Mouse (Mus musculus): ENCODE measurements around the gene Myrf. TPM values are rescaled to one million over a fixed set of nuclear protein-coding genes. Genes with fewer than 3 reads are reported as not detected.
A peak's percentile ranks its signal among the peaks of the same experiment; 100 is the strongest.

Myrf gene
- polyA plus RNA-seq, 1 experiment: 65.5 TPM

DNA sequence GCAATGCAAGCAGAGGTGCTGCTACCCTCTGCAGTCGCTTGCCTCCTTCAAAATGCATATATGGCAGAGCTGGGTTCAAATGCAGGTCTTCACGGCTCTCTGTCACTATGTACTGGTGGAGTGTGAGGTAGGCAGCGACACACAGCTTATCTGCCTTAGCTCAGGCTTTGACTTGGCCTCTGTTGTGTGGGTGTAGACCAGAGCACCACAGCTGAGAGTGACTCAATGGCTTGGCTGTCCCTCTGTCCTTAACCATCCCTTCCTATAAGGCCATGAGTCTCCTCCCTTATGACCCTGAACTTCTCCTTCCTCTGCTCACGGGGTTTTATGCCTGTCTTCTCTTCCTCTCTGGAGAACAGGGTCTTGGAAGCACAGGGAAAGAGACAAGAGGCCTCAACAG lies 29.7 kb downstream of the Myrf start:
- 74% methylated on average over 4 of the region's 4 CpGs for WGBS
- H3K36me3 ChIP-seq (ENCODE audit: control insufficient read depth, insufficient read depth, low read length): peaks cover 57% of the 10 kb centered on the region
- H3K4me3 ChIP-seq (ENCODE audit: low read depth, low read length): no peak overlapping the region
- no peak overlapping the region for H3K27ac ChIP-seq (ENCODE audit: insufficient read depth, low read depth, low read length)
- TF ChIP-seq CTCF (IDR thresholded peaks at IDR 0.05; ENCODE audit: extremely low read depth, insufficient read length, insufficient replicate concordance, low read depth, low read length) (no peak), POLR2A (IDR thresholded peaks at IDR 0.05; ENCODE audit: low read depth, low read length) (no peak)
- H3K4me1 ChIP-seq (ENCODE audit: control insufficient read depth, insufficient read depth, insufficient read length, low read length): no peaks in the 10 kb centered on the region
- H3K27me3 ChIP-seq (ENCODE audit: control insufficient read depth, insufficient read depth, low read length): no peaks in the 10 kb centered on the region

DNA sequence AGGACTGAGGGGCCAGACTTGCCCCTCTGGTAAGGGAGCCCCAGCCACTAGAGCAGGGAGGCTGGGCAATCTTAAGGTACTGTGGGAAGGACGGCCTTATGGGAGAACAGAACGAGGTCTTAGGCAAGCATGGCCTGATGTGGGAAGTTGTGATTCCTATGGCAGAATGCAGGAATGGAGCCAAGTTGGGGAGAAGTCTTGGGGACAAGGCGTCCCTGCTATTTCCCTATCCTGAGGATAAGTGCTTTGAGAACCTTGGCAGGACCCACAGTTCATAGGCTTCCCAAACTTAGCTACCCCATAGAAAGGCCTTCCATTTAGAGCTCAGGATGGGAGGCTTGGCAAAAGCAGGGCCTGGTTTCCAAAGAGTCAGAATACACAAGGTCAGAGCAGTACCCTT lies 31.7 kb downstream of the Myrf start:
- no peak overlapping the region for H3K27ac ChIP-seq (ENCODE audit: insufficient read depth, low read depth, low read length)
- WGBS: 73% methylated on average over 3 of the region's 3 CpGs

DNA sequence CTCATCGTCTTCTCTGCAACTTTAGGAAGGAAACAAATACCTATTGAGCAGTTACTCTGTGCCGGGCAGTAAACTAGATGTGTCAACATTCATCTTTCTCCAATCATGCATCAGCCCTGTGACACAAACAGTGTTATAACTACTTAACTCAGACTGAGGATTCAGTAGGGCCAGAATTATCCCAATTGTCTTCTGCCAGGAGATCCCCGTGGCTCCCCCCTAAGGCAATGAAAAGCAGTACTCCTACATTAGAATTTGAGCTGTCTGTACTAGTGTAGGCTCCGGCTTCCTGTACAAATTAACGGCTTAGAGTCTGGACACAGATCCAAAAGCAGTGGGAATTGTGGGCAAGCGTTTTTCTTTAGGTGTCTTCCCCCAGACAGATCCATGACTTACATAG lies 35.5 kb downstream of the Myrf start:
- peaks cover 35% of the 10 kb centered on the region for H3K36me3 ChIP-seq (ENCODE audit: control insufficient read depth, insufficient read depth, low read length)
- no peak overlapping the region for H3K27ac ChIP-seq (ENCODE audit: insufficient read depth, low read depth, low read length)
- TF ChIP-seq POLR2A (IDR thresholded peaks at IDR 0.05; ENCODE audit: low read depth, low read length): no peak
- no peak overlapping the region for H3K4me3 ChIP-seq (ENCODE audit: low read depth, low read length)
- 45% methylated on average over 6 of the region's 6 CpGs for WGBS
- H3K4me1 ChIP-seq (ENCODE audit: control insufficient read depth, insufficient read depth, insufficient read length, low read length): no peaks in the 10 kb centered on the region
- no peaks in the 10 kb centered on the region for H3K27me3 ChIP-seq (ENCODE audit: control insufficient read depth, insufficient read depth, low read length)

More for the DNA sequence above, 31.7 kb downstream of the Myrf start:
- no peak overlapping the region for H3K4me3 ChIP-seq (ENCODE audit: low read depth, low read length)
- peaks cover 50% of the 10 kb centered on the region for H3K36me3 ChIP-seq (ENCODE audit: control insufficient read depth, insufficient read depth, low read length)
- no peaks in the 10 kb centered on the region for H3K27me3 ChIP-seq (ENCODE audit: control insufficient read depth, insufficient read depth, low read length)
- H3K4me1 ChIP-seq (ENCODE audit: control insufficient read depth, insufficient read depth, insufficient read length, low read length): no peaks in the 10 kb centered on the region
- TF ChIP-seq CTCF (IDR thresholded peaks at IDR 0.05; ENCODE audit: extremely low read depth, insufficient read length, insufficient replicate concordance, low read depth, low read length) (no peak), POLR2A (IDR thresholded peaks at IDR 0.05; ENCODE audit: low read depth, low read length) (no peak)

DNA sequence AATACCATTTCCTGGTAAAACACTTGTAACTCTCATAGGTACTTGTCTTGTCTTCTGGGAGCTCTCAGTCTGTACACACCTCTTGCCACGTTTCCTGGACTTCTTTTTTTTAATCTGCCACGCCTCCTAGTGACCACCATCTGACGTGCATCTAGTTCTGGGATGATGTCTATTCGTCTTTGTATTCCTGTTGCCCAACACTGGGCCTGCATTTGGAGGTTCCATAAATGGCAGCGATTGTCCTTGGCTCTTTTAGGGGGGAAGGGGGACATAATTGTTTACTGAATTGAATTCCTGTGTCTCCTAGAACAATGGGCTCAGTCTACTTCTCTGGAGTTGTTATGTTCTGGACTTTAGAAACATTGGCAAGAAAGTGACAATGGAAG lies 35.9 kb downstream of the Myrf start:
- Histone ChIP-seq H3K27ac (ENCODE audit: insufficient read depth, low read depth, low read length) (peak overlapping the region; percentile 69; the same call in 1 of the 2 replicates), H3K27me3 (ENCODE audit: control insufficient read depth, insufficient read depth, low read length) (no peaks in the 10 kb centered on the region), H3K4me3 (ENCODE audit: low read depth, low read length) (no peak overlapping the region), H3K36me3 (ENCODE audit: control insufficient read depth, insufficient read depth, low read length) (peaks cover 35% of the 10 kb centered on the region), H3K4me1 (ENCODE audit: control insufficient read depth, insufficient read depth, insufficient read length, low read length) (no peaks in the 10 kb centered on the region)
- WGBS: 1% methylated on average over 5 of the region's 5 CpGs
- no peak for TF ChIP-seq CTCF (IDR thresholded peaks at IDR 0.05; ENCODE audit: extremely low read depth, insufficient read length, insufficient replicate concordance, low read depth, low read length)
- TF ChIP-seq POLR2A (IDR thresholded peaks at IDR 0.05; ENCODE audit: low read depth, low read length): no peak

DNA sequence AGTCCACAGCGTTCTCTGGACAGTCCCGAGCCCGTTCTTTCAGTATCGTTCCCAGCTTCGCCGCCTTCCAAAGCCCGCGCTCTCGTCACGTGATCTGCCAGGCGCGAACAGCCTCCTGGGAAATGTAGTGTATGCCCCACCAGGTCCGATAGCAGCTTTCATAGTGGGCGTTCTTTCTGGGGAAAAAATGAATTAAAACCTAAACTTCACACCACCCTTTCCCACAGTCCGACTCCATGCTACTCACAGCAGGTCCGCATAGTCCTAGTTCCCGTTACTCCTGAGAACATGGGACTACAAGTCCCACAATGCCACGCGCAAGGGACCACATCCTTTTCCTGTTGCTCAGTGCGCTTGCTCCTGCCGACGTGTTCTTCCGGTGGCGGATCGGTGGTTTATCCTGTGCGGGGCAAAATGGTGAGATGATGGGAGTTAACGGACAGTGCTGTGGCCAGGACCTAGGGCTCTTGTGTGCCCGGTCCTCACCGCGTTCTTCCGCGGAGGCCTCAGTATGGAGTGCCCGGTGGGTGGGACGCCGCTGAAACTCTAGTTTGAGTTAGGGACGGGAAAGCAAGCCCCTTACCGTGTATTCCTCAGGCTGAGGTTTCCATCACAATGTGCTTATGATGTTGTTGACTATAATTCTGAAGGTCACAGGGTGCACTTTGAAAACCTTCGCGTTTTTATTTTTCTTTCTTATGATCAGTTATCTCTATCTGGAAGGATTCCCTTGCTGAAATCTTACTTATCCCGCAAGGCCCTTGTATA lies 36.5 kb downstream of the Myrf start, which contains the start of the genes Tmem258 and Fen1:
TSS of gene Tmem258 (plus strand) at position 167 of the 768 bp plus-strand sequence.
TSS of gene Fen1 (minus strand) at position 322 of the 768 bp plus-strand sequence.
- H3K36me3 ChIP-seq (ENCODE audit: control insufficient read depth, insufficient read depth, low read length): peaks cover 36% of the 10 kb centered on the region
- H3K4me1 ChIP-seq (ENCODE audit: control insufficient read depth, insufficient read depth, insufficient read length, low read length): no peaks in the 10 kb centered on the region
- H3K4me3 ChIP-seq (ENCODE audit: low read depth, low read length): peak within 1 kb of the TSS; percentile 81
- peak; percentile 40 for TF ChIP-seq POLR2A (IDR thresholded peaks at IDR 0.05; ENCODE audit: low read depth, low read length)
- TF ChIP-seq CTCF (IDR thresholded peaks at IDR 0.05; ENCODE audit: extremely low read depth, insufficient read length, insufficient replicate concordance, low read depth, low read length): no peak
- no peaks in the 10 kb centered on the region for H3K27me3 ChIP-seq (ENCODE audit: control insufficient read depth, insufficient read depth, low read length)
- H3K27ac ChIP-seq (ENCODE audit: insufficient read depth, low read depth, low read length): peak within 1 kb of the TSS; percentile 73
- under 1% methylated on average over 40 of the region's 40 CpGs for WGBS

DNA sequence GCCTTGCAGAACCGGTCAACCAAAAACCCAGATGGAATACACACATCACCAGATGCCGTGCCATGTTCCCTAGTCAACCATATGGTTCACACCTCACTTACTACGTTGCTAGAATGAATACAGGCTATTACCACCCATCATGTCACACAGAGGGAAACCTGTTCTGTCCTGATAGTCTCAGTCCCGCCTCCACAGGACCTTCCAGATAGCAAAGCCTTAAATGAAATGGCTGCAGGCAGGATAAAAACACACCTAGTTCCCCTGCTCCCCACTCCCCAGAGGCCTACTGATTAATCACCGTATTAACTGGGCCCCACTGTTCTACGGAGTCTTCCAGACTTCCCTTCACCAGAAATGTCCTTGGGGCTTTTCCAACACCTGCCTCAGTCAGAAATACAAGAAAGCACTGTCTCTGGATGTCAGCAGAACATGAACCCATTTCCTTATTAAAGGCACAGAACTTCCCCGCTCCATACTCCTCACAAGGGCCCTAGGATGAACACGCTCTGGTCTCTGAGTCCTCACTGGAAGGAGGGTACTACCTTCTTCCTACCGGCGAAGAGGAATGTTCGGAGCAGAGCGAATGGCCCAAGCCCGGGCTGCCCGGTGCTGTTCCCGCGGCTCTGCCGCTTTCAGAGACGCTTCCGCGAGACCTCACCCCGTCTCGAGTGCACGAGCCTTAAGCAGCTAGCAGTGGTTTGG lies 37.3 kb downstream of the Myrf start:
- peak overlapping the region; percentile 26 for H3K27ac ChIP-seq (ENCODE audit: insufficient read depth, low read depth, low read length)
- H3K27me3 ChIP-seq (ENCODE audit: control insufficient read depth, insufficient read depth, low read length): no peaks in the 10 kb centered on the region
- under 1% methylated on average over 23 of the region's 23 CpGs for WGBS
- TF ChIP-seq CTCF (IDR thresholded peaks at IDR 0.05; ENCODE audit: extremely low read depth, insufficient read length, insufficient replicate concordance, low read depth, low read length): no peak
- no peak for TF ChIP-seq POLR2A (IDR thresholded peaks at IDR 0.05; ENCODE audit: low read depth, low read length)
- H3K4me3 ChIP-seq (ENCODE audit: low read depth, low read length): peak overlapping the region; percentile 81
- peaks cover 29% of the 10 kb centered on the region for H3K36me3 ChIP-seq (ENCODE audit: control insufficient read depth, insufficient read depth, low read length)
- no peaks in the 10 kb centered on the region for H3K4me1 ChIP-seq (ENCODE audit: control insufficient read depth, insufficient read depth, insufficient read length, low read length)

DNA sequence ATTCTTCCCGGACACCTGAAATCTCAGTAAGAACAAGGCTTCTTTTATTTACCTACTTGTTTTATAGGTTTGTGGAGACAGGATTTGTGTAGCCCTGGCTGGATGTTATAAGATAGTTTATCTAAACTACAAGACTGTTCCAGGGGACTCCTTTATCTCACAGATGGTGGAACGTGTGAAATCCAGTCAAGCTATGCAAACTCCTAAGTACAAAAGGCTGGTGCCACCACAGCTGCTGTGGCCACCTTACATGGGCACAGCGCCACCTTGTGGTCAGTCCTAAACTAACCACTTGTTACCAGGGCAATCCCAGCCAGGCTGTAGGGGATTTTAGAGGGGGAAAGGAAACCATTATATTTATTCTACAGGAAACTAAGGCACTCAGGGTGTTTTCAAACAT lies 41.8 kb downstream of the Myrf start:
- WGBS: 11% methylated on average over 3 of the region's 3 CpGs

More for the DNA sequence above, 41.8 kb downstream of the Myrf start:
- Histone ChIP-seq H3K36me3 (ENCODE audit: control insufficient read depth, insufficient read depth, low read length) (peaks cover 18% of the 10 kb centered on the region), H3K4me3 (ENCODE audit: low read depth, low read length) (no peak overlapping the region), H3K27ac (ENCODE audit: insufficient read depth, low read depth, low read length) (no peak overlapping the region), H3K27me3 (ENCODE audit: control insufficient read depth, insufficient read depth, low read length) (no peaks in the 10 kb centered on the region), H3K4me1 (ENCODE audit: control insufficient read depth, insufficient read depth, insufficient read length, low read length) (no peaks in the 10 kb centered on the region)
- TF ChIP-seq CTCF (IDR thresholded peaks at IDR 0.05; ENCODE audit: extremely low read depth, insufficient read length, insufficient replicate concordance, low read depth, low read length): peak; percentile 88; the same call in 1 of the 2 replicates
- TF ChIP-seq POLR2A (IDR thresholded peaks at IDR 0.05; ENCODE audit: low read depth, low read length): no peak

All from small intestine, adult 2 months (tissue).